Mouse (Mus musculus): ENCODE results near the gene Cyb5d1. TPM values are rescaled to one million over a fixed set of nuclear protein-coding genes. Genes with fewer than 3 reads are reported as not detected.

Gene Cyb5d1
- total RNA-seq (2021), result 10 to 100 TPM; 43.6 to 45.0 TPM
- long read RNA-seq, experiment 1, transcript Cyb5d1-201 (4 exons, 753 nt), result major isoform, 13 of 23 reads
- long read RNA-seq, experiment 1, partial matches to known transcripts, result 0 of 23 reads
- long read RNA-seq, experiment 1, other reads (novel, unspliced or antisense), result 10 of 23 reads
- long read RNA-seq, experiment 2, transcript Cyb5d1-201 (4 exons, 753 nt), result major isoform, 11 of 22 reads
- long read RNA-seq, experiment 2, partial matches to known transcripts, result 1 of 22 reads
- long read RNA-seq, experiment 2, other reads (novel, unspliced or antisense), result 10 of 22 reads

DNA sequence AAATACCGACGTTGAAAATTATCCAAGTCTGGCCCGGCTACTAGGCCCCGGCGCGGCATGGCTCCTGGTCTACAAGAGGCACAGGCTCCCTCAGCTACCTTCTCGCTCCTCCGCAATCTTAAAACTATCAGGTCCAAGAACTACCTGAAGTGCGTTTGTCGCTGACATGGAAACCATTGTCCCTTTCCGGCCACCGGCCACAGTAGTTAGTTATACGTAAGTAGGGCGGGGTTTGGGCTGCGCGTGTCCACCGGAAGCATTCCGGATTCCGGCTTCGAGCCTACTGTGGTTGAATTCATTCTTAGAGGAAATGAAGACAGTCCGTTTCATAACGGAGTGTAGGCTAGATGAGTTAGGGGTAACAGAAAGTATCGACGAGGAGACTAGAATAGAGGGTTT is at the start of gene Cyb5d1, which contains the start of gene Naa38:
Gene Cyb5d1, minus strand, starts transcription at position 397 of the 399 bp plus-strand sequence.
Gene Naa38, plus strand, starts transcription at position 253 of the 399 bp plus-strand sequence.
- peak; percentile 82 to 92 for DNase-seq (ENCODE audit: low spot score in 2 of 2)
- peak within 1 kb of the TSS; percentile 98 for H3K27ac ChIP-seq
- H3K4me3 ChIP-seq, result peak within 1 kb of the TSS; percentile 70

DNA sequence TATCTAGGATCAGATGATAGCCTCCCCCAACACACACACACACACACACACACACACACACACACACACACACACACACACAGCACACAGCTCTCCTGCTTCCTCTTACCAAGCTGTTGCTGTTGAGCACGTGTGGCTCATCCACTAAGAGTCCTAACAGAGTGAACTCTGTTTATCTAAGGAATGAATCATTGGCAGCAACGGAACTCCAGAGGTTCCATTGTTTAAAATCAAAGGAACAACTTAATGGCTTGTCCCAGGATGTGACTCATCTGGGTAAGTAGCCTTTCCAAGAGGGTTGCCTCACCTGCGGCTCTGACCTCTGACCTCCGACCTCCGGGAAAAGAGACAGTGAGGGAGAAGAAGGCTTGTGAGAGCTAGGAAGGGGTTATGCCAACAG is 47.9 kb upstream of the Cyb5d1 start:
- DNase-seq (ENCODE audit: low spot score in 2 of 2), result no peak
- no peak overlapping the region for H3K4me3 ChIP-seq
- no peak overlapping the region for H3K27ac ChIP-seq
- no peak for TF ChIP-seq CTCF (conservative IDR thresholded peaks at IDR 0.05)

DNA sequence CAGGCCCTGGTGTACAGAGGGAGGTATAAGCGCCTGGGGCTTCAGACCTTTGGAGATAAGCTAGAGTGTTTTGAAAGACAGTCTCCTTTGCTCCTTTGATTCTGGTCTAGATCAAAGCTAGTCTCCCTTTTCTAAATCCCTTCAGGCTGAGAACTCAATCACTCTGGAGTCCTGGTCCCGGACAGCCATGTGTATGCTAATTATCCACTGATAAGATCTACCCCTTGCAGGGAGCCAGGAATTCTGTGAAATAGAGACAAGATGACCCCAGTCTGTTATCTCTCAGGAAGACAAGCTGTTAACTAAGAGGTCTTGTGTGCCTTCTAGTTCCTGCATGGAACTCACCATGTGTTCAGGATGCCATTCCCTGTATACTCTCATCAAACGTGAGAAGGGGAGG is 41.9 kb upstream of the Cyb5d1 start:
- Histone ChIP-seq H3K4me3 (no peak overlapping the region), H3K27ac (no peak overlapping the region)
- no peak for DNase-seq (ENCODE audit: low spot score in 2 of 2)
- no peak for TF ChIP-seq CTCF (conservative IDR thresholded peaks at IDR 0.05)

DNA sequence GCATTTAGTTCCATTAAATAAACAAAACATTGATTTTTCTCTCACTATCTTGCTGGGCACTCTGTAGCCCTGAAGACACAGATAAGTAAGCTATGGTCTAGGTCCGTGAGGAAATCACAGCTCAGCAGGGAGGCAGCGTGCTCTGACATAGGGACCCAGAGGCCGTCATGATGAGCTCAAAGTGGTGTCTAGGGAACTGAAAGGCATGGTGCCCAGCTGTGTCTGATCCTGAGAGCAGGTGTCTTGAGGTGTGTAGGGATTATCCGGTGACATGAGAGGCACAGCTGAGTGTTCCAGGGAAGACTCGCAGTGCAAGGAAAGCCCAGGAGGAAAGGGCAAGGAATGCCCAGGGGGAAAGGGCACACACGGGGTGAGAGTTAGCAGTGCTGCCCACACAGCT is 37.8 kb upstream of the Cyb5d1 start:
- DNase-seq (ENCODE audit: low spot score in 2 of 2), result no peak
- TF ChIP-seq CTCF (conservative IDR thresholded peaks at IDR 0.05), result no peak
- no peak overlapping the region for H3K27ac ChIP-seq
- H3K4me3 ChIP-seq, result no peak overlapping the region

DNA sequence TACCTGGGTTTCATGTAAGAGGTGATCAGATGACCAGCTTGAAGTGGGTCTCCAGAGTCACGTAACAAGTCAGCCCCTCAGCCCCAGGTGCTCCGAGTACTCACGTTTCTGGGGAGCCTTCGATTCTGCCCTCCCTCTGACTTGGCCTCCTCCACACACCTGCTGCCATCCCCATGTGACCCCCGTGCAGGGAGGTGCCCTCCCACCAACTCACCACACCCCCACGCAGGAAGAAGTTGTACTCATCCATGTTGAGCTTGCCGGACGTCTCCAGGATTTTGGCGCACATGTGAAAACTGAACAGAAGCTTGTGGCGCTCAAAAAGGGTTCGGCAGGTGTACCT is 37.2 kb upstream of the Cyb5d1 start:
- Histone ChIP-seq H3K4me3 (no peak overlapping the region), H3K27ac (no peak overlapping the region)
- TF ChIP-seq CTCF (conservative IDR thresholded peaks at IDR 0.05), result no peak
- DNase-seq (ENCODE audit: low spot score in 2 of 2), result no peak

- Histone ChIP-seq H3K4me3 (no peak overlapping the region), H3K27ac (no peak overlapping the region)
- TF ChIP-seq CTCF (conservative IDR thresholded peaks at IDR 0.05), result peak; percentile 81
- peak; percentile 73 to 85 for DNase-seq (ENCODE audit: low spot score in 2 of 2)
These were observed 36.6 kb upstream of the Cyb5d1 start for GRCm38 (mm10) chr11:69431829-69432639.

DNA sequence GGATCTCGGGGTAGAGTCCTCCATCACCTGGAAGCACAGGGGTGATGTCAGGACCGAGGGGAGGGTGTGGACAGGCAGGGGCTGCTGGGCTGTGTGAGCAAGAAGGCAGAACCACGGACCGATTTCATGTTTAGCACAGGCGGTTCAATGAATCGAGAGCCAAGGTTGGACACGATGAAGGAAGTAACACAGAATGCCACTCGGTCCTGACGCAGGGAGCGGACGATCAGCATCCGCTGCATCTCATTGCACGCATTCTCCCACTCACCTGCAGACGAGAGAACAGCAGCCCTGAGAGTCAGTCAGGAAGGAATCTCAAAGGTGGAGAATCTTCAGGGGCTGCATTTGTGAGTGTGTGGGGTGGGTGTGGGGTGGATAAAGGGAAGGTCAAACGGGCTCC is 35.2 kb upstream of the Cyb5d1 start:
- Histone ChIP-seq H3K27ac (no peak overlapping the region), H3K4me3 (no peak overlapping the region)
- TF ChIP-seq CTCF (conservative IDR thresholded peaks at IDR 0.05), result no peak
- no peak for DNase-seq (ENCODE audit: low spot score in 2 of 2)

DNA sequence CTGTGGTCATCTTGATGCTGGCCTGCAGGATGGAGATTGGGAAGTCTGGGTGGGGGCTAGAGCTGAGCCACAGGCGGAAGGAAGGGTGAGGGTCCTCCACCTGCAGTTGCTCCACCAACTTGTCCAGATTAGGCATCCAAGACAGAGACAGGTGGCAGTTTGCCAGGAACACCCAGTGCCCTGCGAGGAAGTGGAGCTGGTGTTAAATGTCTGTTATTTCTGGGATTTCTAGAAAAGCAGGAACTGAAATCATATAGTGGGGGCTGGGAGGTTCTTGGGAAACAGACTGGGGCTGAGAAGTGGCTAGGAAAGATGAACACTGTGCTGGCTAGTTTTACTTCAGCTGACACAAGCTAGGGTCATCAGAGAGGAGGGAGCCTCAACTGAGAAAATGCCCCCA is 33.9 kb upstream of the Cyb5d1 start:
- H3K4me3 ChIP-seq, result no peak overlapping the region
- DNase-seq (ENCODE audit: low spot score in 2 of 2), result no peak
- TF ChIP-seq CTCF (conservative IDR thresholded peaks at IDR 0.05), result no peak
- no peak overlapping the region for H3K27ac ChIP-seq

DNA sequence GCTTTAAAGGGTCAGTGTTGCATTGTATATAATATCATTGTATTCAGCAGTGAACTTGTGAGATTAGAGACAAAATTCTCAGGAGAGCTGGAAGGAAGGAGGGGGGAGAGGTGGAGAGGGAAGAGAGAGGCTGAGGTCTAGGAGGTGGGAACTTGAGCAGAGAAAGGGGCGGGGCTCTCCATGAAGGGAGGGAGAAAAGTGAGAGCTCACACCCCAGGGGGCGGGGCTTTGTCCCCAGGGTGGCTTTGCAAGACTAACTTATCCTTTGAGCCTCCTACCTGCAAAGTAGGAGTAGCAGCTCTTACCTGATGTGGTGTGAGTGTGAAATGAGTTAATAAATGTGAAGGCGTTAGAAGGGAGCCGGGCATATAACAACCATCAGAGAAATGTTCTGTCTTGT is 33.3 kb upstream of the Cyb5d1 start:
- no peak overlapping the region for H3K4me3 ChIP-seq
- no peak for DNase-seq (ENCODE audit: low spot score in 2 of 2)
- TF ChIP-seq CTCF (conservative IDR thresholded peaks at IDR 0.05), result no peak

GRCm38 (mm10) chr11:69426246-69426645 is 30.8 kb upstream of the Cyb5d1 start:
- Histone ChIP-seq H3K4me3 (no peak overlapping the region), H3K27ac (no peak overlapping the region)
- no peak for TF ChIP-seq CTCF (conservative IDR thresholded peaks at IDR 0.05)
- DNase-seq (ENCODE audit: low spot score in 2 of 2), result no peak

More for the DNA sequence above, 33.3 kb upstream of the Cyb5d1 start:
- no peak overlapping the region for H3K27ac ChIP-seq

DNA sequence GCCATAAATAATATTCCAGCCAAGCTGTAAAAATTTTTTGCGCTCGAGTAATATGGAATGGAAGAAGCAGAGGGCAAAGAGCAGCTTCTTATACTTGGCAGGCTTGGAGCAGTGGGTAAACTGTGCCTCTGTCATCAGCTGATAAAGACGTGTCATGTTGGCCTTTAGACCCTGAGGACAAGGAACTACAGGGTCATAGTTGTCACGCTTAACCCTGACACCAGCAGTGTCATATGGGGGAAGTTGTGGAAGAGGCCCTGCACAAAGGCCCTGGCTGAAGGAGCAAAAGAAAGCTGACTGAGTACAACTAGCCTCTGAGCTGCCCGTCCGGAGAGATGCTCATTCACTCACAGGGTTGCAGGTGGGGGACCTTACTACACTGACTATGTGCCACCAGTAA is 28.5 kb upstream of the Cyb5d1 start:
- no peak for DNase-seq (ENCODE audit: low spot score in 2 of 2)
- TF ChIP-seq CTCF (conservative IDR thresholded peaks at IDR 0.05), result no peak

GRCm38 (mm10) chr11:69422842-69423241 is 27.4 kb upstream of the Cyb5d1 start:
- H3K27ac ChIP-seq, result no peak overlapping the region
- TF ChIP-seq CTCF (conservative IDR thresholded peaks at IDR 0.05), result no peak
- H3K4me3 ChIP-seq, result no peak overlapping the region
- DNase-seq (ENCODE audit: low spot score in 2 of 2), result no peak

More for the DNA sequence above, 28.5 kb upstream of the Cyb5d1 start:
- no peak overlapping the region for H3K4me3 ChIP-seq
- H3K27ac ChIP-seq, result no peak overlapping the region

DNA sequence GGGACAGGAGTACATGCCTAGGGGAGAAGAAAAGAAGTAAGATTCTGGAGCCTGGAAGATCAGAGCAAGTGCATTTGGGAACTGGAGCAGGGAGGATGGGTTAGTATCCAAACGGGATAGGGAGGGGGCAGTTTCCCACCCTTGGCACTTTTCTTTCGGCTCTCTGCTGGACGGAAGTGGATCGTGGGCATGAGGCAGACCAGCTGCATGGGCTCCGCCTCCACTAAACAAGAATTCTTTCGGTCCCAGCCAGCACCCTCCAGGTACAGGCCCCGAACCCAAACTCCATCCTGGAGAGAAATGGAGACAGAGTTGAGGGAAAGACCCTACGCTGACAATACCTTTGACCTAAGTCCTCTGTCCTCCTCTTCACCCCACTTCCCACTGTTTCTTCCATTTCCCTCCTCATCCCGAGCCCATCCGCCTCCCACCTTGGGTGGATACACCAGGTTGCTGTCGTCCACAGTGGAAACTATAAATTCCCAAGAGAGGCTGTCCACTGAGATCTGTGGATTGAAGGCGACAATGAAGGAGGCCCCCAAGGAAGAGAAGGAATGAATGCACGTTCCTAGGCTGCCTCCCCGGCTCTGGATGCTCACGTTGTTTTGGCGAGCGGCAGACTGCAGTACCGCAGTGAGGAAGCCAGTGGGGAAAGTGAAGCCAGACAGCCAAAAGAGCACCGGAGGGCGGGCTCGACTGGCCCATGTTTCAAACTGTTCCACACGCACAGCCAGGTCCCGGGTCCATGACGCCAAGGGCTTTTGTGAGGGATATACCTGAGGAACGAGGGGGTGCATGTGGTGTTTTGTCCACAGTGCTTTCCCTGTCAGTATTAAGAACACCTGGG is 25.9 kb upstream of the Cyb5d1 start:
- DNase-seq (ENCODE audit: low spot score in 2 of 2), result no peak
- Histone ChIP-seq H3K27ac (no peak overlapping the region), H3K4me3 (no peak overlapping the region)
- TF ChIP-seq CTCF (conservative IDR thresholded peaks at IDR 0.05), result no peak

Measured in layer of hippocampus, adult 2 months (tissue).